Mouse (Mus musculus) layer of hippocampus, postnatal 25 days (tissue): ENCODE results near the gene Sh3bp4. TPM values are rescaled to one million over a fixed set of nuclear protein-coding genes. Genes with fewer than 3 reads are reported as not detected.

Experiments
- DNase-seq, 2 experiments: peaks; one replicate each; pipeline ENCODE4 v3.0.0; 2022; ENCODE audit warnings: mixed read lengths in 2 of 2, low spot score in 1 of 2; ENCODE audit errors: extremely low spot score in 1 of 2
- total RNA-seq, 2 experiments: library from RNA; stranded (reverse); gene quantifications; 2 replicates each; pipeline ENCODE4 v1.2.3; 2021

The Sh3bp4 gene
- total RNA-seq, 2 experiments from 2014 or later = 28.3 to 29.3 TPM

DNA sequence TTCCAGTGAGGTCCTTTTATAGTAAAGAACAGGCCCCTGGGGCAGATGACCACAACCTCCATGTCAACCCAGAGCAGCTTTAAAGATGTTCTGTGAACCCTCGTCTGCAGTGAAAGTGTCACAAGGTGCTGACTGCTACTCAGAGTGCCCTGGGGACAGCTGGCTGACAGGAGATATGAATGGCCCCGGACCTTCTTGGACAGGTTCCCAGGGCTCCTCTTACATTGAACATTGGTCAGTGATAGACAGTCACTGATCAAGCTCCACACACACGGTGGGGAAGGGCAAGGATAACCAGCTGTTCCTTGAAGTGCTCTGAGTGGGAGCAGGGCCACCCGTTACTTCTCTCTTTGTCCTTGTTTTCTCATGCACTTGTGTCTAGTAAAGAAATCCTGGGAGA is 50.1 kb downstream of the Sh3bp4 start:
- DNase-seq = no peak

DNA sequence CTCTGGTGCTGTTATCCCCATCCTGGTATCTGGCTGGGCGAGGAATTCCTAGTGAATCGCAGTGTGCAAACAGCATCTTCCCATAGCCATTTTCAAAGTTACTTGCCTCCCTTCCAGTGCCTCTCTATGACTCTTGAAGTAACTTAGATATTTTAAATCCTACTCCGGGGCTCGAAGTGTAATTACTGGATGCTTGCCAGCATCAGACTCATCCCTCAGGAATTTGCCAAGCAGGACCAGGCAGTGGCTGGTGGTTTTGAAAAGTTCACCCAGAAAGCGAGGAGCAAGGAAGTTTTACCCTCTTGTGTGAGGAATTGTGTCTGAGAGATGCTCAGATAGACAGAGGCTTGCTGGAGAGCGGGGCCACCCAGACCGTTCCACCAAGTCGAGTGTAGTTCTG is 51.3 kb downstream of the Sh3bp4 start:
- DNase-seq = no peak

DNA sequence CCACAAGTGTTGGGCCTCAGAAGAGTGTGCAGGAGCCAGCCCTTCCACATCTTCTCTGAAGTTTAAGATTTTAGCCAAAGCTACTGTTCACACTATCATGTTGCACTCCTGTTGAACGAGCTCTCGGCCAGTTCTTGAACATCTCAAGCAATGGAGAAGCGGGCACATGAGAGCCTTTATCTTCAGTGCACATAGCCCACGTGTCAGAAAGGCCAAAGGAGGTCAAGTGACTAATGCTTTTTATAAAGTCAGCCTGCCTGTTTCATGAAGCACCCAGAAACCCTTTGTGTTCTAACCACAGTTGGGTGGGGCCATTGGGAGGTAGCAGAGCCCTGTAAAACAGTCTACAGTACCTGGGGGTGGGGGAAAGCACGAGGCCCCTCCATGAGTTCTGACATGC is 52.2 kb downstream of the Sh3bp4 start:
- no peak for DNase-seq

DNA sequence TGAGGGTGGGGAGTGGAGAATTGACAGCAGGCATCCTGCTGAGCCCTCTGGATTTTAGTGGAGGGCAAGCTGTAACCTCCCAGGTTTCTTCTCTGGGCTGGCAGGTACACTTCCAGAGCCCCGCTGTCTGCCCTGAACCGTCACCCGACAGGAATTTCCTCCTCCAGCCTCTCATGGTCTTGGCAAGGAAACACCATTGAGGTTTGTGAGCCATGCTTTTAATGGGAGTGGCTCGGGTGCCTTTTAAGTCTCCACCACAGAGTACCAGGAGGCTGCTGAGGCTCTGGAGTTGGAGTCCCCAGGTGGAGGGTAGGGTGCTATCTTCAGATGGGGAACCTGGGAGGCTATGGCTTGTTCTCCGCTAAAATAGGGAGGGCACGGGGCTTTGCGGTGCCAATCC is 53.9 kb downstream of the Sh3bp4 start:
- DNase-seq = no peak

DNA sequence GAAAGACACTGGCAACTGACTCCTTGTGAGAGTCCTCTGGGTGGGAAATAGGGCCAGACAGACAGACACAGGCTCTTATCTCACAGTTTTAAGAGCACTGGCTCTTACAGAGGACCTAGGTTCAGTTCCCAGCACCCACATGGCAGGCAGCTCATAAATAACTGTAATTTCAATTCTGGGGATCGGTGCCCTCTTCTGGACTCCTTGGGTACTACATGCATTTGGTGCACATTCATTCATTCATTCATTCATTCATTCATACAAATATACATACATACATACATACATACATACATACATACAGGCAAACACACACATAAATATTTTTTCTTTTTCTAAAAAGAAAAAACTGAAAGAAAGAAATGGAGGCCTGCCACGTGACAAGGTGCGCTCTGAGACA is 56.9 kb downstream of the Sh3bp4 start:
- no peak for DNase-seq

DNA sequence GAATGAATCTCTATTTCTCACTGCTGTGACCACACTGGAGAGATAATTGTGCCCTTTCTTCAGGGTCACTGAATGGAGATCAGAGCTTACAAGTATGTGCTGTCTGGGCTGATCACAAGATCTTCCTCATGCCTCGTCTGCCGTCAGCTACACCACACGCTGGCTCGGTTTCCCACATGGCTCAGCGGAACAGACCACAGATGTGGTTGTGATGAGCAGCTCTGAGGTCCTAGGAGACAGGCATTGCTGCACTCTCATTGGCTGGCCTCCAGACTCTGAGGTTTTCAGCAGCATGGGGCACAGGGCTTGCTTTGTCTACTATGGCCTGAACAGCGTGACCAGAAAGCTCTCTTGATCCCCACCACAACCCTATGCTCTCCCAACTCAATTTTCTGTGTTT is 60.2 kb downstream of the Sh3bp4 start:
- DNase-seq = no peak

DNA sequence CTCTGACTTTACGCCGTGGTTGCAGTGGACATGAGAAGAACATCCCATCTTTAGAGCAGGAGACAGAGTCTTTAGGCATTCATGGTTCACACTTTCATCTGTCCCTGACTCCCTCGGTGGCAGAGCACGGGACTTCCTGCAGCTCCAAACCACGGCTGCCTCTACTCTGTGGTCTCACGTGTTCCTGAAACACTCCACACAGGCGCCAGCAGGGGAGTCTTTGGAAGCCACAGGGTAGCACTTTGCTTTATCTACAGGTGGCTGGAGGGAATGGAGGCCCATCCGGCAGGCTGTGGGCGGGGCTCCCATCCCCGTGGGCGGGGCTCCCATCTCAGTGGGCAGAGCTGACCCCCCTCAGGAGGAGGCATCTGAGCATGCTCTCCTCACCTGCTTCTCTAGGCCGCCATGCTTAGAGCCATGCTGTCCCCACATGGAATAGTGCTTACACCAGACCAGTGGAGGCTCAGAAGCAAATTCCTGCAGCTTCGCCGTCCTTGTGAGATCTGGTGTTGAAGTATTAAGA is 60.9 kb downstream of the Sh3bp4 start:
- DNase-seq = no peak

DNA sequence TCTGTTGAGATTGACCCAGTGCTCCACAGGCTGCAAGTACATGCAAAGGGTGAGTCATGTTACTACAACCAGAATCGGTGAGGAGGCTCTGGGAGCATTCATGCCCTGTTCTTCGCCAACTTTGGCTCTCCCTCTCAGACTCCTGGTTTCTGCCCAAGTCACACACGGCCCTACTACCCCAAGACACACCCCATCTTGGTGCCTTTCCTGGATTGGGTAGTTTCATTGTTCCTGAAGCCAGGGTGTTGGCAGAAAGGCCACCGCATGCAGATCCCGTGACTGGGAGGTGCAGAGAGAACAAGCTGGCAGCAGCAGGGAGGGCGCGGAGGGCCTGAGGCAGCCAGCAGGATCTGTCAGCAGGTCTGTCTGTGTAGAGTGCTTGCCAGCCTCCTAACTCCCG is 61.5 kb downstream of the Sh3bp4 start:
- DNase-seq = no peak

DNA sequence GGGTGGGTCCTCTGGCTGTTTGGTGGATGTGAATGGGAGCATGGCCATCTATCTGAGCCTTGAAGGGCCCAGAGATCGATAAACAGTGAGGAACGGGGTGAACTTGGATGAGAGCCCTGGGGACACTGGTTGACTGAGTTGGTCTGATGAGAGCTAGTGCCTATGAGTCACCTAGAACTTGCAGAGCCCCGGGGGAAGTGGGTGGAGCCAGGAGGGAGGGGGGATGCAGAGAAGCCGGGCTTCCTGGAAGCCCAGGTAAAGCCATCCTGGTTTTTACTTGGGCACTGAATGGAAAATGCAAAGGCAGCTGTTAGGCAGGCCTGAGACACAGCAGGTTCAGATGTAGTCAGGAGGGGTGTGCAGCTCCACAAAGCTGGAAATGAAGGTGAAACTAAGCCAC is 63.1 kb downstream of the Sh3bp4 start:
- DNase-seq = no peak

DNA sequence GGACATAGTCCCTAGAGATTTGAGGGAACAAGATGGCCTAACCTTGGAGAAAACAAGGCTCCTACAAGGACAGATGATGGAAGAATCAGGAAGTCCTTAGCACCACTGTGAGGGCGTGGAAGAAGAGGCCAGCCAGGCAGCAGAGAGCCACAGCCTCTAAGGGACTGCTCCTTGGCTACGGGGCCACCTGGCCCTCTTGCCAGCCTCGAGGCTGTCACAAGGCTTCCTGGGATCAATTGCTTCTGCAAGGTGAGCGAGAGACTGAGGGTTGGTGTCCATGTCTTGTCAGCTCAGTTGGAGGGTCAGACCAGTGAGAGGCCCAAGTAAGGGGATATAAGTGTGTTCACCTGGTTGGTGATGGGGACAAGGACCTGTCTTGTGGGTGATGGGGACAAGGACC is 63.5 kb downstream of the Sh3bp4 start:
- DNase-seq = no peak

DNA sequence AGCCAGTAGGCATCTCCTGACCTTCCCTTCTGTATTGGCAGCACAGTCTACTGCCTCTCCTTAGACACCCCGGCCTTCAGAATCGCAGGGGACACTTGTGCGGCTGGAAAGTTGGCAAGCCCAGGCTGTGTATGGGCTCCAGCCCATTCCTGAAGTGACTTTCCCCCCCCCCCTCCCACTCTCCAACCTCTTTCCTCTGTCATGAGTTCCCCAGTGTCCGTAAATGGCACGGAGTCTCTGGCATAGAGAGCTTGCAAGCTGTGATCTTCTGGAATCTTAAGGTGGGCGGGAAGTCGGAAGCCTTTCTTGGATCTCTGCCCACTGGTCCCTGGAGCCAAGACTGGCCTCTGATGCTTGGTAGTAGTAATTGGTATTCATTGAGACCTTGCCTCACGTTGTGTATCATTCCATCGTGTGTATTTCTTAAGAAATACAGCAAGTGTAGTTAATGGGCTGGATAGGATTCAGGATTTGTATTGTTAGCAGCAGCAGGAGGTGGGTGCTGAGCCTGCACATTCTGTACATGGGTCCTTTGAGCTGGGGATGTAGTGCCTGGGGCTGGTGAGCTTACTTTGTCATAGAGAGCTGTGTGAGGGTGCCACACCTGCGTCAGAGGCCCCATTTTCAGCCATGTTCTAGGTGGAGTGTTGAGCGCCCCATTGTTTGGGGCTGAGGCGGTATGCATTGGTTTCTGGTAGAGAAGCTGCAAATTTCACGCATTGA is 66.0 kb downstream of the Sh3bp4 start:
- DNase-seq = no peak

DNA sequence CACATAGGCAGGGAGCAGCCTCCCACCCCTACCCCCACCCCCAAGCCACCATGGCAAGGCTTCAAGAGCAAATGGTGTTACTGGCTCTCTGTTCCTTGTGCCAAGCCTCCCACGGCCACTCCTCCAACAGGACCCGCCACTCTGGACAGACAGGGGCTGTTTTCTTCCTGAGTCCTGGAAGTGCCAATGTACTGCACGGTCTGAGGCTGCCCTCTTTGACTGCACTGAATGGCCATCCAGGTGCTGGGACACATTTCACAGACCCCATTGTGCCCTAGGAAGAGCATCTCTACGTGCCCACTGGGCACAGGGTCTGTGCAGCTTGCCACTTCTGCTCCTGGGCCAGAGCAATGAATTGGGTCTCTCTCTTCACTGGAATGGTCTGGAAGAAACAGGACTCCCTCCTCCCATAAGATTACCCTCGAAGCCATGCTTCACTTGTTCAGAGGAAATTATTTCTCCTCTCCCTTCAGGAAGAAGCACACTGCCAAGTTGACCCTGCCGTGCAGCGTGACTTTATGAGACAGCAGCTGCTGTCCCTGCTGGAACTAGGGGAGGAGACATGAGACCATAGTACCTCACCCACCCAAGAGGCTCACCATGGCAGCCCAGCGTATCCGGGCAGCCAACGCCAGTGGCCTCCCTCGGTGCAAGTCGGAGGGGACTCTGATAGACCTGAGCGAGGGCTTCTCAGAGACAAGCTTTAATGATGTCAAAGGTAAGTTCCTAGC is 67.0 kb downstream of the Sh3bp4 start:
- no peak for DNase-seq

DNA sequence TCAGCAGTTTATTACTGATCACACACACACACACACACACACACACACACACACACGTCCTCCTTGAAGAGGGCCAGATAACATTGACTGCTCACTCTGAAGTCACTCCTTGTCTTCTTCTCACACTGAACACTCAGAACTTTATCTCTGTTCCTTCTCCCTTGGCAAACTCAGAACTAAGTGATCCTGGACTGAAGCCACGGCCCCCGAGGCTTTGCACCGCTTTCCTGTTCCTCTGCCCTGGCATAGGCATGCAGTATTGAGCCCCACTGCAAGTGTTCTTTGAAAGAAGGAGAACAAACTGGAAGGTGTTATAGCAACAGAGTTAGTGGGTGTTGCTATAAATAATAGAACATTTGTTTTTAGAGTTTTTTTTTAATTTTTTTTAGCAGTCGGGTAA is 68.1 kb downstream of the Sh3bp4 start:
- peak in 1 of 2 experiments; percentile 36 for DNase-seq

DNA sequence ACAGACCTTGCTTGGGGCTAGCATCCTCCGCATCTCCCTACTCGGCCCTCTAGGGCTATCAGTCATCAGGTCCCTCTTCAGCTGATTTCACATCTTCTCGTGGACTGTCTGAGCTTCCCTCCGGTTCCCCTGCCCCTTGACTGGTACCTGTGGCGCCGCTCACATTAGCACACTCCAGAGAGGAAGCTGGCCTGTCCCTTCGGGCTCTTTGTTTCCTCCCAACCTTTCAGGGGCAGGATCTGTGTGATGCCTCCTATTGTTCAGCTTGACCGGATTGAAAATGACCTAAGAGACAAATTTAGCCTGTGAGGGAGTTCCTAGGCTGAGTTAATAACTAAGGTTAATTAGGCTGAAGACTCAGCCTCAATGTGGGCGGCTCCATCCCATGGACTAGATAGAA is 69.9 kb downstream of the Sh3bp4 start:
- DNase-seq = no peak

DNA sequence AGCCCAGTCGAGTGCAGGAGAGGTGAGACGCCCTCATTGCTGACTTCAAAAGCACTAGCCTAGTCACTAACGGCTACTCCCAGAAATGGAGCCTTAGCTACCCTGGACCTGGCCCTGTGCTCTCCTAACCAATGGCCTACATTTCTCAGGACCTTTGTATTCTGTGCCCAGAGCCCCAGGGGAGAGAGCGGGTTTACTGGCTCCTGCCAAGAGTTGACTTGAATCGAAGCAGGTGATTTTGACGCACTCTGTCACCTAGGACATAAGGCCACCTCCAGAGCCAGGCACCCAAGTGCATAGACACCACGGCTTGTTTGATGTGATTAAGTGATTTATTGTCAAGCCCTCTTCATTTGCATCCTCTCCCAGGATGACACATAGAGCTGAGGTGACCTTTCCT is 80.9 kb downstream of the Sh3bp4 start:
- no peak for DNase-seq

DNA sequence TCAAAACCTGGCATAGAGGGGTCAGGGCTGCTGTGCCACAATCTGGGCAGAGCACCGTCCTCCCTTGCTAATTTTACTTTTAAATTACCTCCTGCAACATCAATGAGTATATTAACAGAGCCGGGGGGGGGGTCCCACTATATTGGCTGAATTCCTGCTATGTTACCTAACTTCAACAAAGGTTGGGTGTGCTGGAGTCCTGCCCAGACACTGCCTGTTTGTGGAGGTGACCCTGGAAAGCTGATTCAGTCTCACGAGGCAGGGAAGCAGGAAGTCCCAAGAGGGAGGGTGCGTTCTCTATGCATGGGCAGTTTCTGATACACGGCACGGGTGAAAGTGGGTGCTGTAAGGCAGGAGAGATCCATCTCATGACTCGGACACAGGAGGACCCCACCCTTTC is 82.4 kb downstream of the Sh3bp4 start:
- DNase-seq = no peak

DNA sequence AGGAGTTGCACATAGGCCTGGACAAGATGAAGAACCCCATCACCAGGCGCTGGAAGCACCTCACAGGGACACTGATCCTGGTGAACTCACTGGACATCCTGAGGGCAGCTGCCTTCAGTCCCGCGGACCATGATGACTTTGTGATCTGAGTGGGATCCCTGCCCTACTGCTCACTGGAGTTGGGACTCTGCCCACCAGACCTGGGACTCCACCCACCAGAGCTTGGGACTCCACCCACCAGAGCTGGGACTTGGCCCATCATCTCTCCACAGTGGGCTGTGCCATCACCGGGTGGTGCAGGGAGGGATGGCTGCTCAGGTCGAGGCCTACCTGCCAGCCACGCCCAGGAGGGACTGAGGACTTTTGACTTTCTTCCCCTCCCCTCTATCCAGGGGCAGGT is 83.0 kb downstream of the Sh3bp4 start:
- no peak for DNase-seq

DNA sequence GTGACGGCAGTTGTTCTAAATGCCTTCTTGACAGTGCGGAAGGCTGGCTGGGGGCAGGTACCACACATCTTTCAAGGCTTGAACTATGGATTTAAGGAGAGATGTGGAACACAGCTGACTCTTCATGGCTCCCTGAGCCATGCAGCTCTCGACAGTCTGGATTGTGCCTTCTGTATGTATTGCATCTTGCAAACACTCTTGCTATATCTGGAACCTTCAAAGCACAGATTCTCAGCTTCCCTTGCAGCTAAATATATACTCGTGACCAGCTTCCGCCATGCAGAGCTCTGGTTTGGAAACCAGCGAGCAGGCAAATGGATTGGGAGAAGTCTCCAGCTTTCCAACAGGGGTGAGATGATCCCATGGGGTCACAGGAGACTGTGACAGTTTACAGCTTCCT is 93.3 kb downstream of the Sh3bp4 start:
- DNase-seq = no peak

DNA sequence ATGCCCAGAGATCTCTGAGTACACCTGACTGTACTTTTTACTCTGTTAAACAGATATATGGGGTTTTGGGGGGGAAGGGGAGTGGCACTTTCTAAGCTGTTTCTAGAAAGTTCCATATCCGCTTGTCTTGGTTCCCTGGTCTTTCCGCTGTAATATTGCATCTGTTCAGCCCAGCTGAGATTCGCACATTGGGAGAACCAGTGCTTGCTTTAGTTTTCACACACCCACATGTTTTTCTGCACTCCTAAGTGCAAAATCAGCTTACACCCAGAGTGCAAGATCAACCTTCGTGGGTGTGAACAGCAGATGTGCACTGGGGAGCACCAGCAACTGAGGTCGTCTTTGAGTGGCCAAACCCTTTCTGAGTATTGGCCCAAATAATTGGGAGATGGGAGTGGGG is 94.1 kb downstream of the Sh3bp4 start:
- no peak for DNase-seq

DNA sequence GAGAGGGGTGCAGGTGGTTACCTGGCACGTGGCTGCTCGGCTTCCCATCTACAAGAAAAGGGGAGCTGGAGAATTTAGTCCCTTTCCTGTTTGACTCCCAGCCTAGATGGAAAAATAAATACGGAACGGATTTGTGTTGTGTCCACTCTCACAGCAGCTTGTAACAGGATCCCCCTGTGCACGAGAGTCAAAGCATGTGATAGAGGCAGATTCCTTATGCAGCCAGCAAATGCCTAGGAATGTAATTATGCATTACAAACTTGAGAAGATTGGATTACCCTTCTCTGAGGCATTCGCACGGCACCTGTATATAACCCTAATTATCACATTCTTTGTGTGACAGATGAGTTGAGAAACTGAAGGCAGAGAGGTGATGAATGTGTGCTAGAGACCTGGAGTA is 94.5 kb downstream of the Sh3bp4 start:
- no peak for DNase-seq

DNA sequence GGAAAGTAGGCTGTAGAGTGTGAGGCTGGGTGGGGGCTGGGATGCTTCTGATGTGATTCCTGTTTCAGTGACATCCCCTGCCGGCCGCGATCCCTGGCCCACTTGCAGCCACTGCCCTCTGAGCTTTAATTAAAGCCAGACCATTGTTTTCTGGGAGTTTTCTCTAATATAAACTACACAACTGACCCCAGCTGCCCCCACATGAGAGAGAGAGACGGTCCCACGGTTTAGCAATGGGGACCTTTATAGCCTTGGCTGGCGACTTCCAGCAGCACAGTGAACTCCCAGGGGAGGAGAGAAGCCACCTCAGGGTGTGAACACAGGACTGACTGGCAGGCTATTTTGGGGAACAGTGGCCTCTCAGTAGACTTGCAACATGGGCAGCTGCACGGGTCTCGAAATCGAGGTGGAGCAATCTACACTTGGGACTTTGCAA is 96.6 kb downstream of the Sh3bp4 start:
- no peak for DNase-seq

DNA sequence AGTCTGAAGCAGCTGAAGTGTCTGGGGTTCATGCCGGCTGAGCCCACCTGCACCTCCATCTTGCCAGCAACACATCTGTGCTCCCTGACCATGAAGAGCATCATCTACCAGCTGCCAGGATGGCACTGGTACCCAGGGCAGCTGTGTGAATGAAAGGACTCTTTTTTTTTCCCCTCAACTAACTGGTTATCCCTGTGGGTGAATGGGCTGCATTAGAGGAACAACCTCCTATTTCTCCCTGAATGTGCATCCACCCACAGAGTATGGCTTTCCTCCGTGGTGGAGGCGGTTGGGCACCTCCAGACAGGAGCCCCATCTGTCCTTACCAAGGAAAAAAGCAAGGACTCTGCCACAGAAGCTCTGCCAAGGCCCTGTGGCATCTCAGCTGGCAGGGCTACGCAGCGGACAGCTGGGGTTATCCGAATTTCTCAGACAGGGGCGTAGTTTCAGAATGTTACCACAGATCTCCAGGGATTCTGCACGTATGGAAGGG is 101.1 kb downstream of the Sh3bp4 start:
- no peak for DNase-seq
